Mouse (Mus musculus): ENCODE measurements at regions not wholly inside any gene's neighbourhood (a gene's known extent, or its start where the extent isn't known, plus 50 kb on each side); places are given as distances from the start of the nearest gene placed in this dataset.

DNA sequence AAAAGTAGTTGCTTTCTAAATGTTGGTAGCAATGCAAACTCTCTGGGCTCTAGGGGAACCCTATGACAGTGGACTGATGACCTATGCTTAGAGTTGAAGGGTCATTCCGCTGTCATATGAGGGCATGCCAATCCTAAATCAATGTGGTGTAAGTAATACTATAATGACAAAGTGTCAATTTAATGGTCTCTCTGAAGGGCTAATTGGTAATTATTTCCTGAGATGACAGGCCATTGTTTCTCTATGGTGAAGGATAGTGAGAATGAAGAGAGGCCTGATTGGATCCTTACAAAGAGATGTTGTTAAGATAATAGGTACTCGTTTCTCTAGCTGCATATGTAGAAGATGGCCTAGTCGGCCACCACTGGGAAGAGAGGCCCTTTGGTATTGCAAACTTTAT, 299.7 kb upstream of the Pou3f2 start:
- DNase-seq = no peak

GRCm38 (mm10) chr4:22763026-22763425, 274.9 kb upstream of the Pou3f2 start:
- DNase-seq = peak; percentile 7

All from kidney, adult 18-20 months (tissue).